Mouse (Mus musculus): ENCODE data around the gene Cdk5rap1. TPM values are rescaled to one million over a fixed set of nuclear protein-coding genes. Genes with fewer than 3 reads are reported as not detected.
A peak's percentile ranks its signal among the peaks of the same experiment; 100 is the strongest.
"Not testable (repeated sequence)": the region's sequence is repeated elsewhere in the genome, so short reads cannot be mapped to it uniquely, and the experiment has no call there.

The Cdk5rap1 gene
- total RNA-seq, 4 experiments from 2014 or later, result 13.6 to 17.1 (median 16.0) TPM

GRCm38 (mm10) chr2:154374807-154375601, 2.2 kb upstream of the Cdk5rap1 start:
- peak in 1 of 2 experiments; percentile 52 for DNase-seq (ENCODE audit: low spot score in 2 of 2)

- peak in 1 of 2 experiments; percentile 68 for DNase-seq (ENCODE audit: low spot score in 2 of 2)
Measured at GRCm38 (mm10) chr2:154373961-154374632, 1.3 kb upstream of the Cdk5rap1 start.

- DNase-seq (ENCODE audit: low spot score in 2 of 2), result peak; percentile 68 to 85
Measured at GRCm38 (mm10) chr2:154372151-154372829, 520 bp downstream of the Cdk5rap1 start.

- no peak for DNase-seq (ENCODE audit: low spot score in 2 of 2)
Measured at GRCm38 (mm10) chr2:154367510-154367909, 5.3 kb downstream of the Cdk5rap1 start.

- not testable (repeated sequence) for DNase-seq (ENCODE audit: low spot score in 2 of 2)
Measured at GRCm38 (mm10) chr2:154354000-154354425, 18.8 kb downstream of the Cdk5rap1 start.

GRCm38 (mm10) chr2:154348152-154348551, 24.7 kb downstream of the Cdk5rap1 start:
- no peak for DNase-seq (ENCODE audit: low spot score in 2 of 2)

GRCm38 (mm10) chr2:154339356-154339755, 33.5 kb downstream of the Cdk5rap1 start:
- no peak for DNase-seq (ENCODE audit: low spot score in 2 of 2)

GRCm38 (mm10) chr2:154338161-154338560, 34.6 kb downstream of the Cdk5rap1 start:
- DNase-seq (ENCODE audit: low spot score in 2 of 2), result no peak

GRCm38 (mm10) chr2:154335572-154335971, 37.2 kb downstream of the Cdk5rap1 start:
- no peak for DNase-seq (ENCODE audit: low spot score in 2 of 2)

- no peak for DNase-seq (ENCODE audit: low spot score in 2 of 2)
Measured at GRCm38 (mm10) chr2:154326852-154327251, 46.0 kb downstream of the Cdk5rap1 start.

GRCm38 (mm10) chr2:154313771-154314170, 59.0 kb downstream of the Cdk5rap1 start:
- not testable (repeated sequence) for DNase-seq (ENCODE audit: low spot score in 2 of 2)

GRCm38 (mm10) chr2:154306927-154307326, 65.9 kb downstream of the Cdk5rap1 start, which contains the start of gene Bpifb9b:
TSS of gene Bpifb9b (plus strand) at chr2:154307227.
- not testable (repeated sequence) for DNase-seq (ENCODE audit: low spot score in 2 of 2)

- DNase-seq (ENCODE audit: low spot score in 2 of 2), result not testable (repeated sequence)
Measured at GRCm38 (mm10) chr2:154304604-154305003, 68.2 kb downstream of the Cdk5rap1 start.

GRCm38 (mm10) chr2:154301763-154302162, 71.0 kb downstream of the Cdk5rap1 start:
- no peak for DNase-seq (ENCODE audit: low spot score in 2 of 2)

- DNase-seq (ENCODE audit: low spot score in 2 of 2), result peak in 1 of 2 experiments; percentile 60
Measured at GRCm38 (mm10) chr2:154300496-154300895, 72.3 kb downstream of the Cdk5rap1 start.

- peak in 1 of 2 experiments; percentile 57 for DNase-seq (ENCODE audit: low spot score in 2 of 2)
Measured at GRCm38 (mm10) chr2:154294746-154295145, 78.1 kb downstream of the Cdk5rap1 start.

GRCm38 (mm10) chr2:154292833-154293232, 80.0 kb downstream of the Cdk5rap1 start:
- no peak for DNase-seq (ENCODE audit: low spot score in 2 of 2)

GRCm38 (mm10) chr2:154291866-154292265, 80.9 kb downstream of the Cdk5rap1 start:
- not testable (repeated sequence) for DNase-seq (ENCODE audit: low spot score in 2 of 2)

Measured in layer of hippocampus, adult 8-10 months (tissue).